Mouse (Mus musculus) CH12.LX (cell line): ENCODE data around the gene Abca5. TPM values are rescaled to one million over a fixed set of nuclear protein-coding genes. Genes with fewer than 3 reads are reported as not detected.

Source experiments
- DNase-seq: peaks from one replicate; pipeline ENCODE4 v3.0.0-alpha.2; 2013; ENCODE audit errors: extremely low read depth
- H3K27ac ChIP-seq: 2 replicates; pipeline ENCODE4 v1.5.1; 2012; ENCODE audit warnings: low read depth, mild to moderate bottlenecking, control low read depth, moderate library complexity; ENCODE audit not compliant: insufficient read depth
- H3K27me3 ChIP-seq: replicated peaks from 2 replicates; pipeline ENCODE3; 2012; ENCODE audit warnings: inconsistent platforms
- H3K36me3 ChIP-seq, 2 experiments: replicated peaks in 1 of 2; 2 replicates each; pipeline versions ENCODE3 to v1.6.1; 2012; ENCODE audit warnings: inconsistent platforms in 1 of 2, low read length in 1 of 2, mild to moderate bottlenecking in 1 of 2, mixed read lengths in 1 of 2, moderate library complexity in 1 of 2; ENCODE audit not compliant: control insufficient read depth in 1 of 2, insufficient read depth in 1 of 2
- H3K4me1 ChIP-seq, 2 experiments: 2 replicates each; pipeline ENCODE4 v1.6.1; 2012; ENCODE audit warnings: inconsistent platforms in 1 of 2, moderate library complexity in 1 of 2; ENCODE audit not compliant: insufficient read depth in 2 of 2, control insufficient read depth in 1 of 2
- H3K4me2 ChIP-seq: 2 replicates; pipeline ENCODE4 v1.6.1; 2012; ENCODE audit warnings: low read depth, mild to moderate bottlenecking, control low read depth; ENCODE audit not compliant: poor library complexity, insufficient read depth, severe bottlenecking
- H3K4me3 ChIP-seq, 3 experiments: fragments of 150-350 bp in 1 of 3; sonication (generic) in 1 of 3; replicated peaks in 1 of 3; 2 replicates each; pipeline versions ENCODE3 to v1.5.1; 2011 to 2012; ENCODE audit warnings: low read depth in 2 of 3, low read length in 2 of 3, mild to moderate bottlenecking in 2 of 3, moderate library complexity in 2 of 3, control low read depth in 1 of 3, improper control_type of control experiment in 1 of 3, inconsistent platforms in 1 of 3, mixed read lengths in 1 of 3; ENCODE audit not compliant: poor library complexity in 1 of 3
- H3K79me2 ChIP-seq: replicated peaks from 2 replicates; pipeline ENCODE4 v1.6.1; 2012; ENCODE audit warnings: mild to moderate bottlenecking, moderate library complexity; ENCODE audit not compliant: control insufficient read depth, poor library complexity, insufficient read depth, severe bottlenecking; ENCODE audit errors: extremely low read depth
- H3K9ac ChIP-seq: 2 replicates; pipeline ENCODE4 v1.6.1; 2012; ENCODE audit warnings: low read depth, mild to moderate bottlenecking, control low read depth, moderate library complexity; ENCODE audit not compliant: insufficient read depth
- H3K9me3 ChIP-seq: replicated peaks from 2 replicates; pipeline ENCODE3; 2012; ENCODE audit warnings: low read length, inconsistent platforms, mixed read lengths
- CHD1 ChIP-seq: IDR thresholded peaks from 2 replicates; pipeline ENCODE4 v1.6.1; 2012; ENCODE audit warnings: low read depth, low read length, improper control_type of control experiment, inconsistent platforms
- CHD2 ChIP-seq: IDR thresholded peaks from 2 replicates; pipeline ENCODE4 v1.6.1; 2011; ENCODE audit warnings: low read length, improper control_type of control experiment
- E2F4 ChIP-seq: IDR thresholded peaks from 2 replicates; pipeline ENCODE4 v1.6.1; 2011; ENCODE audit warnings: low read depth, low read length, improper control_type of control experiment; ENCODE audit not compliant: insufficient replicate concordance
- GABPA ChIP-seq: IDR thresholded peaks from 2 replicates; pipeline ENCODE4 v1.6.1; 2012; ENCODE audit warnings: low read depth, low read length, improper control_type of control experiment, inconsistent platforms; ENCODE audit not compliant: insufficient replicate concordance
- JUN ChIP-seq: IDR thresholded peaks from 2 replicates; pipeline ENCODE4 v1.6.1; 2011; ENCODE audit warnings: low read depth, mild to moderate bottlenecking, low read length, improper control_type of control experiment, moderate library complexity; ENCODE audit not compliant: insufficient read depth
- JUND ChIP-seq: conservative IDR thresholded peaks from 2 replicates; pipeline ENCODE4 v1.6.1; 2011; ENCODE audit warnings: low read depth, low read length, improper control_type of control experiment
- KAT2A ChIP-seq: IDR thresholded peaks from 2 replicates; pipeline ENCODE4 v1.6.1; 2012; ENCODE audit warnings: low read length, improper control_type of control experiment, inconsistent platforms; ENCODE audit not compliant: insufficient replicate concordance
- MAFK ChIP-seq: IDR thresholded peaks from 2 replicates; pipeline ENCODE4 v1.6.1; 2011; ENCODE audit warnings: low read length, improper control_type of control experiment; ENCODE audit not compliant: insufficient replicate concordance
- MAX ChIP-seq: IDR thresholded peaks from 2 replicates; pipeline ENCODE4 v1.6.1; 2011; ENCODE audit warnings: low read length, improper control_type of control experiment
- MAZ ChIP-seq: IDR thresholded peaks from 2 replicates; pipeline ENCODE4 v1.6.1; 2012; ENCODE audit warnings: low read depth, mild to moderate bottlenecking, inconsistent platforms, low read length, improper control_type of control experiment, moderate library complexity
- MXI1 ChIP-seq: IDR thresholded peaks from 2 replicates; pipeline ENCODE4 v1.6.1; 2011; ENCODE audit warnings: mild to moderate bottlenecking, low read depth, low read length, improper control_type of control experiment
- MYC ChIP-seq: IDR thresholded peaks from 2 replicates; pipeline ENCODE4 v1.6.1; 2011; ENCODE audit warnings: low read depth, mild to moderate bottlenecking, improper control_type of control experiment, low read length
- NELFE ChIP-seq: IDR thresholded peaks from 2 replicates; pipeline ENCODE4 v1.6.1; 2011; ENCODE audit warnings: low read depth, low read length, improper control_type of control experiment
- NRF1 ChIP-seq: IDR thresholded peaks from 2 replicates; pipeline ENCODE4 v1.6.1; 2014; ENCODE audit warnings: low read depth, mild to moderate bottlenecking, inconsistent platforms, low read length, improper control_type of control experiment, moderate library complexity
- POLR2AphosphoS2 ChIP-seq: IDR thresholded peaks from 2 replicates; pipeline ENCODE4 v1.6.1; 2011; ENCODE audit warnings: low read depth, low read length, improper control_type of control experiment
- RAD21 ChIP-seq: IDR thresholded peaks from 2 replicates; pipeline ENCODE4 v1.6.1; 2011; ENCODE audit warnings: low read depth, mild to moderate bottlenecking, low read length, improper control_type of control experiment, moderate library complexity
- SMC3 ChIP-seq: IDR thresholded peaks from 2 replicates; pipeline ENCODE4 v1.6.1; 2011; ENCODE audit warnings: low read depth, low read length, improper control_type of control experiment
- TBP ChIP-seq: conservative IDR thresholded peaks from 2 replicates; pipeline ENCODE4 v1.6.1; 2011; ENCODE audit warnings: low read depth, low read length, improper control_type of control experiment
- TCF12 ChIP-seq: IDR thresholded peaks from 2 replicates; pipeline ENCODE4 v1.6.1; 2014; ENCODE audit warnings: low read depth, mild to moderate bottlenecking, inconsistent platforms, low read length, improper control_type of control experiment
- UBTF ChIP-seq: IDR thresholded peaks from 2 replicates; pipeline ENCODE4 v1.6.1; 2012; ENCODE audit warnings: low read depth, mild to moderate bottlenecking, inconsistent platforms, low read length, improper control_type of control experiment, moderate library complexity
- ZC3H11A ChIP-seq: IDR thresholded peaks from 2 replicates; pipeline ENCODE4 v1.6.1; 2012; ENCODE audit warnings: low read depth, mild to moderate bottlenecking, inconsistent platforms, low read length, improper control_type of control experiment
- ZMIZ1 ChIP-seq: IDR thresholded peaks from 2 replicates; pipeline ENCODE4 v1.6.1; 2012; ENCODE audit warnings: low read depth, mild to moderate bottlenecking, inconsistent platforms, low read length, improper control_type of control experiment
- ZNF384 ChIP-seq: IDR thresholded peaks from 2 replicates; pipeline ENCODE4 v1.6.1; 2012; ENCODE audit warnings: low read depth, low read length, improper control_type of control experiment, inconsistent platforms
- dilution Hi-C: fragments of 300-500 bp; cut with MboI; formaldehyde crosslinking; loops from 2 replicates; pipeline ENCODE4 v1.14.3; 2020; ENCODE audit warnings: low sequenced_read_pairs; ENCODE audit not compliant: extremely low pct_unique_long_range_greater_than_20kb, extremely low pct_ligation_motif_present
- in situ Hi-C: fragments of 300-500 bp; cut with MboI; formaldehyde crosslinking; loops from 3 replicates; pipeline ENCODE4 v1.14.3; 2019; ENCODE audit warnings: low sequenced_read_pairs, low pct_ligation_motif_present, low pct_unique_long_range_greater_than_20kb, mixed read lengths
- polyA plus RNA-seq: library from polyadenylated mRNA; unstranded; fragments of >175 nt; gene quantifications from 2 replicates; pipeline ENCODE4 v1.2.1, GENCODE M21; 2012; ENCODE audit warnings: low read depth; ENCODE audit not compliant: insufficient read length
- total RNA-seq, 2 experiments: library from RNA; depleted of rRNA; stranded (reverse); fragments of 300-350 nt in 1 of 2; fragments of >200 nt in 1 of 2; gene quantifications; 2 replicates each; pipeline ENCODE4 v1.2.3; 2012 to 2014

Gene Abca5
- total and polyA plus RNA-seq, 3 experiments, result 5.0 to 6.2 (median 6.2) TPM

DNA sequence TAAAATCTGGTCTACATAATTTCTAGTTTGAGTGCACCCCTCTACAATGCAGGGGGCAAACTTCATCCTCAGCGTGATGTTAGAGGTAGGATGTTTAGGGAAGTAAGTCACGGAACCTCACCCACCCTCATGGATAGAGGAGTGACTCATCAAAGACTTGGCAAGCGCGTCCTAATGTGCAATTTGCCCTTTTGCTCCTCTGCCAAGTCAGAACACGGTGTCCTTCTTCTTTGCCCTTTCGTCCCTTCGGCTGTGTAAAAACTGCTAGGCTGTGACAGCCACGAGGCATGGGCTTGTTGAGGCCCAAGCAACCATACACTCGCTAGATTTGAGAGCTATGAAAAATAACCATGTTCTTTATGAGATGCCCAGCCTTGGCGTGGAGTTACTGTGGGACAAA, 92.8 kb downstream of the Abca5 start:
- Histone ChIP-seq H3K27ac (no peak overlapping the region), H3K9me3 (no peaks in the 10 kb centered on the region), H3K4me3 (no peak overlapping the region), H3K36me3 (no peaks in the 10 kb centered on the region), H3K4me1 (no peaks in the 10 kb centered on the region), H3K4me2 (no peak overlapping the region), H3K79me2 (no peaks in the 10 kb centered on the region), H3K9ac (no peak overlapping the region), H3K27me3 (no peaks in the 10 kb centered on the region)
- dilution Hi-C loops, result no loop called here
- TF ChIP-seq MAFK, result no peak
- TF ChIP-seq KAT2A, result no peak
- no peak for TF ChIP-seq NELFE
- no peak for TF ChIP-seq E2F4
- no peak for TF ChIP-seq CHD2
- no peak for TF ChIP-seq RAD21
- no peak for TF ChIP-seq GABPA
- TF ChIP-seq ZC3H11A, result no peak
- no peak for TF ChIP-seq CHD1
- in situ Hi-C loops, result no loop called here
- no peak for DNase-seq

DNA sequence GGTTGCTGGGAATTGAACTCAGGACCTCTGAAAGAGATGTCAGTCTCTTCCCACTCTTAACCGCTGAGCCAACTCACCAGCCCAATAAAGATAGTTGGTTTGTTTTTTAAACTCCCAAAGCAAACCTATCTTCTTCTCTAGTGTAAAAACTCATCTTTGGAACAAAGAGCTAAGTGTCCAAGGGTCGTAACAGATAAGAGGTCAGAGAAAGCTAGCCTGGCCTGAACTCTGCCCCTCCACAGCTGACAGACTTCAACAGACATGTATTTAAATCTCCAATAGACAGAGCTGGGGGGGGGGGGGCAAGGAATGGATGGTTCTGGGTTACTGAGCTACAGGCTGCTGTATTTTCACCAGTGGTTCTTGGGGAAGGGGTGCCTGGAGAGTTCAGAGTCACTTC, 100.0 kb downstream of the Abca5 start:
- Histone ChIP-seq H3K27ac (no peak overlapping the region), H3K4me2 (no peak overlapping the region), H3K36me3 (no peaks in the 10 kb centered on the region), H3K4me1 (peaks cover 2 to 13% of the 10 kb centered on the region in 2 experiments; a peak in 3 of 4 replicates), H3K27me3 (no peaks in the 10 kb centered on the region), H3K9ac (no peak overlapping the region), H3K4me3 (no peak overlapping the region), H3K79me2 (no peaks in the 10 kb centered on the region), H3K9me3 (no peaks in the 10 kb centered on the region)
- DNase-seq, result no peak
- no peak for TF ChIP-seq E2F4
- no peak for TF ChIP-seq ZNF384
- TF ChIP-seq NRF1, result no peak
- no peak for TF ChIP-seq KAT2A
- TF ChIP-seq SMC3, result no peak
- TF ChIP-seq UBTF, result no peak
- TF ChIP-seq ZMIZ1, result no peak
- TF ChIP-seq TCF12, result no peak
- TF ChIP-seq MYC, result no peak
- no peak for TF ChIP-seq JUND
- TF ChIP-seq TBP, result no peak
- no peak for TF ChIP-seq JUN
- no peak for TF ChIP-seq MXI1
- TF ChIP-seq MAX, result no peak
- TF ChIP-seq MAZ, result no peak
- TF ChIP-seq POLR2AphosphoS2, result no peak
- dilution Hi-C loops, result no loop called here
- in situ Hi-C loops, result no loop called here
